Mouse (Mus musculus) left cerebral cortex, adult 11 months (tissue): ENCODE measurements around the gene Cfap65.

Experiments used
- DNase-seq: peaks from one replicate; pipeline ENCODE4 v3.0.0; 2022; ENCODE audit warnings: low spot score

Cfap65 gene

GRCm38 (mm10) chr1:74935402-74935801, at the start of gene Cfap65:
Gene Cfap65 (minus strand): TSS chr1:74935599.
- peak; percentile 29 for DNase-seq

GRCm38 (mm10) chr1:74977001-74977400, 41.6 kb upstream of the Cfap65 start:
- DNase-seq = no peak

DNA sequence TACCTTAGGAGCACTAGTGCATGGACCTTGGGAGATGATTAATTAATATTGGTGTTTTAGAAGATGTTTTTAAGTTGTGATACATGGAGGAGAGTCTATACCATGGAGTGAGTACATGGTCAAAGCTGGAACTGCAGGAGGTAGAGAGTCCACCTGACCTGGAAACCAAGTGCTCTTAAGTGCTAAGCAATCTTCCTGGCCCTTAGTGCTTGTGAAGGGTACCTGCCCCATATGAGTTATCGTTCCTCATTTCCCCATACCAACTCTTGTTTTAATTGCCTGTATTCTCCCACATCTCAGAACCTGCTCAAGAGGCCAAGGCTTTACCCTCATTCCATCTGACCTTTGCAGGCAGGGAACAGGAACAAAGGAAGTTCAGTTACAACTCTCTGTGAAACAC, 40.5 kb upstream of the Cfap65 start:
- DNase-seq = no peak

- no peak for DNase-seq
Observed at GRCm38 (mm10) chr1:74973590-74973989, 38.2 kb upstream of the Cfap65 start.

DNA sequence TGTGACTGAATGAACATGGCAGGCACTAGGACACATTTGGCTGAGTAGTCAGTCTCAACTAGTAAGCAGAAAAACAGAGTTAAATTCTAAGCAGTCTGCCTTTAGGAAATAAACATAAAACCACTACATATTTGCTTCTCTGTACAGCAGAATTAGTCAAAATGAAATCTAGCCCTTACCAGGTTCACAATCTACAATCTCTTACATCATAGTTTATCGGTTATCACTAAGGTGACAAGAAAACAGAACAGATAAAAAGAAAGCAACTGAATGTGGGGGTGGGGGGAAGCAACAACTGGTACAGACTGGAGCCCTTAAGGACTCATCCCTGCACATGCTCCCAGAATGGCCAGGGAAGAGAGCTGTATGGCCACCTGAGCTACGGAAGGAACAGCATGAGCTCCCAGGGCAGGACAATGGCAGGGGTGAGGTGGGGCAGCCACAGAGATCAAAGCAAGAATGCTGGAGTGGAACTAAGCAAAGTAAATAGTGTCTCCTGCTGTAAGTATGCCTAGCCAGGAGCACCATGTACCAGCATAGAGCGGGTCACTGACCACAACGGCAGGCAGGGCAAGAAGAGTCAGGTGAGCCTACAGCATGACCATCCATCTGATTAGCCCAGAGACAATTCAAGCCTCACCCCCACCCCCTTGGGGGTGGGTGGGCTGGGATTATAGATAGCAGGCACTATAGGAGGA, 36.1 kb upstream of the Cfap65 start:
- no peak for DNase-seq

GRCm38 (mm10) chr1:74967962-74968580, 32.7 kb upstream of the Cfap65 start:
- DNase-seq = no peak

- DNase-seq = peak; percentile 45
Observed at GRCm38 (mm10) chr1:74964494-74965215, 29.3 kb upstream of the Cfap65 start.

DNA sequence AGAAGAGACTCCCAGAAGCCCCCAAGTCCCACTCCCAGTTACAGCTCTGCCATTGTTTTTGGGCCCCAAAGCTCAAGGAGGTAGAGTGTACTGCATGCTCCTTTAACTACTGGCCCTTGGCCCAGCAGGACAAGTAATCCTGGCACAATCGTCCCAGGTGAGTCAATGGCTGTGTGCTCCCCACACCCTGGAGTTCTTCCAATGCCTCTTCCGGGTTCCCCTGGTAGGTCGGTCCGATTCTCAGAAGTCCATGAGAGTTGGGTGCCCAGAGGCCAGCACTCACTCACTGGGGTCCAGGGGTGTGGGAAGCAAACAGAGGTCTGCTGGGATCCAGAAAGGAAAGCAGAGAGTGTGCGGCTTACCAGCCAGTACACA, 27.4 kb upstream of the Cfap65 start:
- DNase-seq = no peak

DNA sequence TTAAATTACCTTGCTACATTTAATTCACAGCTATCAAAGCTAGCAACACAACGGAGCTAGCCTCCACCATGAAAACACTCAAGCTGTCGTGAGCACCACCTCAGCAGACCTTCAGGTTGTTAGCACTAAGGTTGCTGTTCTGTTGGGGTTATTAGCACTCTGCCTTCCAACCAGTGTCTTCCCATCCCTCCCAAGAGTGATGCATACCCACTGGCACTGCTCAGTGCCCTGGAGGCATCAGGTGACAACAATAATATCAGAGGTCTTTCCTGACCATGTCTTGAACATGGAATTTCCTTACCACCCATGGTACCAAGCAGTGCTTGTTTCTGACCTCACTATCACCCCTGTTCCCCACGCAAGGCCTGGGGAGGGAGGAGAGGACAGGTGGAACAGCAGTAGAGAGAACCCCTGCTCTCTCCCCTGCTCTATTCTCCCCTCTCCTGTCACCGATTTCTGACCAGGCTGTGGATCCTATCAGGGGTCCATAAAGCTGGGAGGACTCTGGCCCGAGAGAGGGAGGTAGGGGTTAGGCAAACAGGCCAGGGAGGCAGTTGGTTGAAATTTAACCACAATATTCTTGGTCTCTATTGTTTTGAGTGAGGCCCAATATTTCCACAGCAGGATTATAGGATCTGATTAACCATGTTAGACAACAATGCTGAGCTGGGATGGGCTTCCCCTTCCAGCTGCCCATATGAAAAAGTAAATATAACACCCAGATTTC, 26.9 kb upstream of the Cfap65 start:
- DNase-seq = no peak

GRCm38 (mm10) chr1:74961722-74962121, 26.3 kb upstream of the Cfap65 start:
- no peak for DNase-seq

DNA sequence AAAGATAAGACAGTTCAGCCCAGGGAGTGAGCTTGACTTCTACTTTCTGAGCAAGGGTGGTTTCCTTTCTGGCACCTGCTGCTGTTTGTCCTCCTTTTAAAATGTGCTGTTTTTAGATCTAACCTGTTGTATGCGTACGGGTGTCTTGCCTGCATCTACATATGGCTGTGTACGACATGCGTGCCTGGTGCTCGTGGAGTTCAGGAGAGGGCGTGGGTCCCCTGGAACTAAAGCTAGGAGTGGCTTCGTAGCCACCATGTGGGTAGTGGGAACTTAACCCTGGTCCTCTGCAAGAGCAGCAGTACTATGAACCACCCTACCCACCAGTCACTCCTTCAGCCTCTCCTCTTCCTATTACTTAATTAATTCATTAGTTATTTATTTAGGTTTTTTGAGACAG, 24.7 kb upstream of the Cfap65 start:
- DNase-seq = no peak

DNA sequence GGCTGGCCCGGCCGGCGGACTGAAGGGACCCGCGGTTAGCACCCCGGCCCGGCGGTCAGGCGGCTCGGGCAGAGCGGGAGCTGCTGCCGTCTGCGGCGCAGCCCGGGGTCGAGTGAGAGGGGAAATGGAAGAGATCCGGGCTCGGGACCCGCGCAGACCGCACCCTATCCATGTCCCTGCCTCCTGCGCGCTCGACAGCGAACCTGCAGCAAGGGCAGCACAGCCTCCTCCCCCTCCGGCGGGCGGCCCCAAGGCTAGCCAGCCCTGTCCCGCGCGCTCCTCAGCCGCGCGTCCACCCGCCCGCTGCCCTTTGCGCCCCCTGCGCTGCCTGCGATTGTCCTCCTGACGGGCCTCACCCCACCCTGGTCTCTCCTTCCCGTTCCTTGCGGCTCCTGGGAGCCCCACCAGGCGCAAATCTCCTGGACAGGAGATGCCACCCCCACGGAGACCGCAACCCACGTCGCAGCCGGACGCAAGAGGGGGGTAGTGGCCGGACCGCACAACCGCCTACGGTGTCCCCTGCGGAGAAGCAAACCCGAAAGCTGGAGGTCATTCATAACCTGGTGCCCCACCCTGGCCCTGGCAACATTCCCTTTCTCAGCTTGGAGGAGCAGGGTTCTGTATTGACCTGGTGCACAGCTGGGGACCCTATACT, 16.3 kb upstream of the Cfap65 start, which contains the start of gene Ihh:
Gene Ihh (minus strand): TSS at position 117 of the 655 bp plus-strand sequence.
- DNase-seq = no peak

DNA sequence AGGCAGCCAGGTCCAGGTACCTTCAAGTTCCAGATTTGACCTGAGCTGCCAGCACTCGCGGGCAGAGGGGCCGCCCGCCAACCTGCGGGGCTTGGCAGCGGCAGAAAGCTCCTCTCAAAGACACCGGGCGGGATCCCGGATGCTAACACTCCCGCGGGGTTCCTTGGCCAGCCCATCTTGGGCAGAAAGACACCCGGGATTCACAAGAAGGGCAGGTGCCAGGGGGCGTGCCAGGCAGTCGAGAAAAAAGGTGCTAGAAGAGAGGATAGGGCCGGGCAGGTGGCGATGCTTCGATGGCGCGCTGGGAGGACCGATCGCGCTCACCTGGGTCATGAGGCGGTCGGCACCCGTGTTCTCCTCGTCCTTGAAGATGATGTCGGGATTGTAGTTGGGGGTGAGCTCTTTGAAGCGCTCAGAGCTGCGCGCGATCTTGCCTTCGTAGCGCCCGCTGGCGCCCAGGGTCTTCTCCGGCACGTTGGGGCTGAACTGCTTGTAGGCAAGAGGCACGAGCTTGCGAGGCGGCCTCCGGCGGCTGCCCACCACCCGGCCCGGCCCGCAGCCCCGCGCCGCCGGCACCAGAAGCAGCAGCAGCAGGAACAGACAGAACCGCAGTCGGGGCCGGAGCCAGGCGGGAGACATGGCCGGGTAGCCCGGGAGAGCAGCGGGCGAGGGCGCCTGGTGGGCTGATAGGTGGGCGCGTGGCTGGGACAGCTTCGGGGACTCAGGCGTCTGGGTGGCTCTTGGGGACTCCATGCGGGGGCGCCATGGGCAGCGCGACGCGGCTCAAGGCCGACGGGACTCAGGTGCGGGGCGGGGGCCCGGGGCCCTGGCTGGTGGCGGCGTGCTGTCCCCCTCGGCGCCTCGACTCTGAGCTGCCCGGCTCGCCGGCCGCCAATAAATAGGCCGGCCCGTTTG, 15.4 kb upstream of the Cfap65 start:
- DNase-seq = no peak

- DNase-seq = no peak
Observed at GRCm38 (mm10) chr1:74950066-74950465, 14.7 kb upstream of the Cfap65 start.

- no peak for DNase-seq
Observed at GRCm38 (mm10) chr1:74949666-74950050, 14.3 kb upstream of the Cfap65 start.

GRCm38 (mm10) chr1:74948784-74949665, 13.6 kb upstream of the Cfap65 start:
- peak; percentile 31 for DNase-seq

GRCm38 (mm10) chr1:74947986-74948670, 12.7 kb upstream of the Cfap65 start:
- no peak for DNase-seq

- DNase-seq = no peak
Observed at GRCm38 (mm10) chr1:74941651-74942360, 6.4 kb upstream of the Cfap65 start.

GRCm38 (mm10) chr1:74939762-74940161, 4.4 kb upstream of the Cfap65 start:
- DNase-seq = no peak
